Mouse (Mus musculus) splenic B cell, adult 2 months (primary cell): ENCODE measurements around the gene Tmem269.

ENCODE experiments used
- DNase-seq: peaks from one replicate; pipeline ENCODE4 v3.0.0-alpha.2; 2011; ENCODE audit warnings: low read depth, low spot score
- H3K27me3 ChIP-seq: 2 replicates; pipeline ENCODE4 v1.6.1; 2012; ENCODE audit warnings: mild to moderate bottlenecking, low read length, moderate library complexity, mixed read lengths; ENCODE audit not compliant: control insufficient read depth, poor library complexity, insufficient read depth, severe bottlenecking
- H3K36me3 ChIP-seq: 2 replicates; pipeline ENCODE4 v1.6.1; 2012; ENCODE audit warnings: mild to moderate bottlenecking, low read length, moderate library complexity, mixed read lengths; ENCODE audit not compliant: control insufficient read depth, poor library complexity, insufficient read depth, severe bottlenecking

Gene Tmem269

GRCm38 (mm10) chr4:119245961-119246360 is 27.9 kb upstream of the Tmem269 start:
- H3K36me3 ChIP-seq = no peaks in the 10 kb centered on the region
- no peak for DNase-seq
- H3K27me3 ChIP-seq = no peaks in the 10 kb centered on the region

GRCm38 (mm10) chr4:119245556-119245955 is 27.5 kb upstream of the Tmem269 start:
- DNase-seq = no peak
- H3K27me3 ChIP-seq = no peaks in the 10 kb centered on the region
- no peaks in the 10 kb centered on the region for H3K36me3 ChIP-seq

- H3K36me3 ChIP-seq = no peaks in the 10 kb centered on the region
- H3K27me3 ChIP-seq = no peaks in the 10 kb centered on the region
- DNase-seq = no peak
Observed at GRCm38 (mm10) chr4:119244468-119245240, 26.6 kb upstream of the Tmem269 start.

- H3K36me3 ChIP-seq = no peaks in the 10 kb centered on the region
- no peaks in the 10 kb centered on the region for H3K27me3 ChIP-seq
- no peak for DNase-seq
Observed at GRCm38 (mm10) chr4:119242571-119242970, 24.6 kb upstream of the Tmem269 start.

GRCm38 (mm10) chr4:119241664-119242063 is 23.6 kb upstream of the Tmem269 start:
- Histone ChIP-seq H3K27me3 (no peaks in the 10 kb centered on the region), H3K36me3 (no peaks in the 10 kb centered on the region)
- peak; percentile 18 for DNase-seq

GRCm38 (mm10) chr4:119239181-119239682 is 21.2 kb upstream of the Tmem269 start:
- DNase-seq = peak; percentile 76
- H3K27me3 ChIP-seq = no peaks in the 10 kb centered on the region
- H3K36me3 ChIP-seq = no peaks in the 10 kb centered on the region

- Histone ChIP-seq H3K36me3 (no peaks in the 10 kb centered on the region), H3K27me3 (no peaks in the 10 kb centered on the region)
- no peak for DNase-seq
Observed at GRCm38 (mm10) chr4:119238661-119239060, 20.6 kb upstream of the Tmem269 start.

GRCm38 (mm10) chr4:119234348-119234747 is 16.3 kb upstream of the Tmem269 start:
- H3K36me3 ChIP-seq = no peaks in the 10 kb centered on the region
- no peaks in the 10 kb centered on the region for H3K27me3 ChIP-seq
- no peak for DNase-seq

- no peak for DNase-seq
- no peaks in the 10 kb centered on the region for H3K36me3 ChIP-seq
- no peaks in the 10 kb centered on the region for H3K27me3 ChIP-seq
Observed at GRCm38 (mm10) chr4:119233256-119233901, 15.4 kb upstream of the Tmem269 start.

- no peaks in the 10 kb centered on the region for H3K27me3 ChIP-seq
- H3K36me3 ChIP-seq = no peaks in the 10 kb centered on the region
- peak; percentile 99 for DNase-seq
Observed at GRCm38 (mm10) chr4:119232410-119233255, 14.6 kb upstream of the Tmem269 start, which contains the start of the genes AU022252 and P3h1. Gene AU022252 (minus strand): TSS chr4:119232712. Gene P3h1 (plus strand): TSS chr4:119232915.

GRCm38 (mm10) chr4:119226751-119227150 is 8.7 kb upstream of the Tmem269 start:
- H3K27me3 ChIP-seq = no peaks in the 10 kb centered on the region
- no peak for DNase-seq
- peaks cover 1% of the 10 kb centered on the region; the same call in 1 of the 2 replicates for H3K36me3 ChIP-seq

GRCm38 (mm10) chr4:119225719-119226118 is 7.7 kb upstream of the Tmem269 start:
- no peak for DNase-seq
- H3K36me3 ChIP-seq = peaks cover 1% of the 10 kb centered on the region; the same call in 1 of the 2 replicates
- no peaks in the 10 kb centered on the region for H3K27me3 ChIP-seq

GRCm38 (mm10) chr4:119224534-119224933 is 6.5 kb upstream of the Tmem269 start:
- H3K27me3 ChIP-seq = no peaks in the 10 kb centered on the region
- peaks cover 1% of the 10 kb centered on the region; the same call in 1 of the 2 replicates for H3K36me3 ChIP-seq
- no peak for DNase-seq

- H3K27me3 ChIP-seq = no peaks in the 10 kb centered on the region
- peak; percentile 59 for DNase-seq
- H3K36me3 ChIP-seq = peaks cover 1% of the 10 kb centered on the region; the same call in 1 of the 2 replicates
Observed at GRCm38 (mm10) chr4:119223696-119224095, 5.7 kb upstream of the Tmem269 start.
